Mouse (Mus musculus) 416B (cell line): ENCODE data around the gene Kdm6b.
A peak's percentile ranks its signal among the peaks of the same experiment; 100 is the strongest.

Source experiments
- DNase-seq: peaks from one replicate; pipeline ENCODE4 v3.0.0; 2011; ENCODE audit warnings: low read depth

Kdm6b gene

GRCm38 (mm10) chr11:69366157-69366854, 47.2 kb downstream of the Kdm6b start:
- peak; percentile 100 for DNase-seq

- DNase-seq = no peak
These were observed 47.8 kb downstream of the Kdm6b start for GRCm38 (mm10) chr11:69365722-69366121.

DNA sequence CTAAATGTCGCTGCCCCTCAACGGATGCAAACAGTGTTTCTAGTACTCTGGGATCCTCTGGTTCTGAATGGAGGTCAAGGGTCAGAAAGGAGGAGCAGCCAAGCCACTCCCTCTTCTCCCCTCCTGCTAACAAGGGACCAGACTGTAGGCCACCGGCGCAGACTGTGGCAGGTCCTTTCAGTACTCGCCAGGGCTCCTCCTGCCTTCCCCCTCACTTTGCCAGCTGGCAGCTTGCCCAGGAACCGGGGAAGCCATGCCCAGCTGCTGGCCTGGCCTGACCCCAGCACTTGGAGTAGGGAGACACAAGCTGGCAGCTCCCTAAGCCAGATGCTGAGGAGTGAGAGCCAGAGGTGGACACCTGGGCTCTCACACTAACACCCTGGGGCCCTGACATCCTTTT, 48.6 kb downstream of the Kdm6b start:
- DNase-seq = peak; percentile 81

GRCm38 (mm10) chr11:69364376-69364775, 49.1 kb downstream of the Kdm6b start:
- DNase-seq = no peak

- peak; percentile 32 for DNase-seq
These were observed 51.0 kb downstream of the Kdm6b start for GRCm38 (mm10) chr11:69362479-69362878.

DNA sequence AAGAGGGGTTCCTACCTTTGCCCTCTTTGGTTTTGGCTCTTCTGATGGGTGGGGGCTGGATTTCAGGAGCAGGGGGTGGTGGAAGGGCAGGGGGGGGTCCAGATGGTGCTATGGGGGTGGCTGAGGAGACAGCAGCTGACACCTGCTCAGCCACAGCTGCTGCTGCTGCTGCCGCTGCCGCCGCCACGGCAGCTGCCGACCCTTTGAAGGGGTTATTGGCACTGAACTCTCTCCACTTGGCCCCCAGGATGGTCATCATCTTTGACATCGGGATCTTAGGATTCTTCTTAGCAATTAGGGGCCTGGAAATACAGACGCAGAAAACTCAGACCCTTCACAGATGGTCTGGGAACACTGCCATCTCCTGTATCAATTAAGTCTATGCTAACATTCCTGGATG, 51.5 kb downstream of the Kdm6b start:
- DNase-seq = no peak

GRCm38 (mm10) chr11:69357690-69358089, 55.8 kb downstream of the Kdm6b start:
- DNase-seq = no peak

DNA sequence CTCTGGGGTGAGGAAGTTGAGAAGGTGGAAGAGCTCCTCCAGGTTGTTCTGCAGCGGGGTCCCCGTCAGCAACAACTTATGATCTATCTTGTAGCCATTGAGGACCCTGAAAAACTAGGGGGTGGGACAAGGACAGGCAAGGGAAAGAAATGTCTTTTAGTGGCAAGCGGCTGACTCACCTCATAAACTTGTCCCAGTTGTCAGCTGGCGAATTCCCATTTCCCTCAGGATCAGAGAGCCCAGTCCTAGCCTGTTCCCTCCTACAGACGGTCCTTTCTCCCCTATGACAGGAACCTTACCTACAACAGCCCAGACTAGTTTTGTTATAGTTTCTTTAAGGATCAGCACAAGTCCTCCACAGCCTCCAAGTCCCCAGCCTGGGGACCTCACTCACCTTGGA, 56.9 kb downstream of the Kdm6b start:
- DNase-seq = no peak
